Mouse (Mus musculus): Measurements from ENCODE around the gene Calu. TPM values are rescaled to one million over a fixed set of nuclear protein-coding genes. Genes with fewer than 3 reads are reported as not detected.
"Not testable (repeated sequence)": the region's sequence is repeated elsewhere in the genome, so short reads cannot be mapped to it uniquely, and the experiment has no call there.

Calu gene
- total and polyA plus RNA-seq, 2 experiments from 2014 or later: 287 to 296 TPM

GRCm38 (mm10) chr6:29379954-29380353 is 32.1 kb downstream of the Calu start:
- Histone ChIP-seq H3K9me3 (replicated peaks; ENCODE audit: control insufficient read depth, low read length) (no peaks in the 10 kb centered on the region), H3K27me3 (ENCODE audit: control insufficient read depth, insufficient read depth, low read length) (no peaks in the 10 kb centered on the region), H3K27ac (ENCODE audit: low read depth) (no peak overlapping the region), H3K9ac (replicated peaks; ENCODE audit: low read depth, low read length) (no peak overlapping the region), H3K36me3 (replicated peaks; ENCODE audit: control insufficient read depth, insufficient read depth, low read length) (peaks cover 28% of the 10 kb centered on the region), H3K4me2 (ENCODE audit: low read depth, low read length) (no peak overlapping the region), H3K4me3 (ENCODE audit: low read depth, low read length) (no peak overlapping the region), H3K4me1 (ENCODE audit: control insufficient read depth, insufficient read depth) (peaks cover 4% of the 10 kb centered on the region; the same call in 1 of the 2 replicates)
- ATAC-seq (ENCODE audit: insufficient read depth, low read depth): no peak
- TF ChIP-seq CTCF (IDR thresholded peaks at IDR 0.05; ENCODE audit: low read depth): no peak
- whole genome bisulfite sequencing: 89% methylated on average over 6 of the region's 6 CpGs
- no peak for DNase-seq (ENCODE audit: low spot score)

DNA sequence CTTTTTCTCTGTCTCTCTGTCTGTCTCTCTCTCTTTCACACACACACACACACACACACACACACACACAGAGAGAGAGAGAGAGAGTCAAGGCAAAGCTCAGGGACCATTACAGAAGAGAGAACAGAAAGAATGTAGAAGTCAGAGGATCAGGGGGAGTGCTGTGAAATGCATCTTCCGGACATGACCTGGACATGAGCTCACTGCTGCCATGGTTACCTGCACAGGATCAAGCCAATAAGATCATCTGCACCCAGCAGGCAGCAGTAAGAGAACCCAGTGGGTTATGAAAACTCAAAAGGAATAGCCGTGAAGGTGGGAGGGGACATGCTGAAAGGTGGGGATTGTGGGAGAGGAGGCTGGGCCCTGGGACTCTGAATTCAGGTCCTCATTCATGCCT is 34.6 kb downstream of the Calu start:
- TF ChIP-seq EP300 (IDR thresholded peaks at IDR 0.05; ENCODE audit: low read depth): no peak
- no peak for TF ChIP-seq CTCF (IDR thresholded peaks at IDR 0.05; ENCODE audit: low read depth)
- no peak overlapping the region for H3K4me3 ChIP-seq (ENCODE audit: low read depth, low read length)
- ATAC-seq (ENCODE audit: insufficient read depth, low read depth) (no peak), DNase-seq (ENCODE audit: low spot score) (no peak)
- peaks cover 5% of the 10 kb centered on the region for H3K4me1 ChIP-seq (ENCODE audit: control insufficient read depth, insufficient read depth)
- 63% methylated on average over 2 of the region's 2 CpGs for WGBS
- H3K36me3 ChIP-seq (replicated peaks; ENCODE audit: control insufficient read depth, insufficient read depth, low read length): peaks cover 5% of the 10 kb centered on the region; the same call in 1 of the 2 replicates
- H3K27ac ChIP-seq (ENCODE audit: low read depth): no peak overlapping the region
- no peaks in the 10 kb centered on the region for H3K27me3 ChIP-seq (ENCODE audit: control insufficient read depth, insufficient read depth, low read length)
- H3K9ac ChIP-seq (replicated peaks; ENCODE audit: low read depth, low read length): no peak overlapping the region
- no peaks in the 10 kb centered on the region for H3K9me3 ChIP-seq (replicated peaks; ENCODE audit: control insufficient read depth, low read length)
- H3K4me2 ChIP-seq (ENCODE audit: low read depth, low read length): no peak overlapping the region

- Histone ChIP-seq H3K4me3 (ENCODE audit: low read depth, low read length) (peak within 1 kb of the TSS; percentile 25), H3K9ac (replicated peaks; ENCODE audit: low read depth, low read length) (no peak within 1 kb of the TSS; the same call in 1 of the 2 replicates), H3K9me3 (replicated peaks; ENCODE audit: control insufficient read depth, low read length) (no peaks in the 10 kb centered on the region), H3K4me2 (ENCODE audit: low read depth, low read length) (peak within 1 kb of the TSS; percentile 41), H3K27ac (ENCODE audit: low read depth) (peak within 1 kb of the TSS; percentile 4; the same call in 1 of the 2 replicates), H3K36me3 (replicated peaks; ENCODE audit: control insufficient read depth, insufficient read depth, low read length) (no peaks in the 10 kb centered on the region), H3K4me1 (ENCODE audit: control insufficient read depth, insufficient read depth) (peaks cover 15% of the 10 kb centered on the region), H3K27me3 (ENCODE audit: control insufficient read depth, insufficient read depth, low read length) (no peaks in the 10 kb centered on the region)
- DNase-seq (ENCODE audit: low spot score): peak; percentile 43
- 5% methylated on average over 12 of the region's 12 CpGs for WGBS
- TF ChIP-seq CTCF (IDR thresholded peaks at IDR 0.05; ENCODE audit: low read depth): no peak
- TF ChIP-seq EP300 (IDR thresholded peaks at IDR 0.05; ENCODE audit: low read depth): no peak
- ATAC-seq (ENCODE audit: insufficient read depth, low read depth): peak; percentile 70
These were observed 40.2 kb downstream of the Calu start, which contains the start of gene Opn1sw for GRCm38 (mm10) chr6:29388052-29388518. Gene Opn1sw (minus strand): TSS chr6:29388468.

GRCm38 (mm10) chr6:29388606-29389080 is 40.8 kb downstream of the Calu start:
- Histone ChIP-seq H3K9me3 (replicated peaks; ENCODE audit: control insufficient read depth, low read length) (no peaks in the 10 kb centered on the region), H3K4me2 (ENCODE audit: low read depth, low read length) (peak overlapping the region; percentile 41), H3K27me3 (ENCODE audit: control insufficient read depth, insufficient read depth, low read length) (0 out of 2 replicates have a peak, but pooled peaks cover 3% of the 10 kb centered on the region), H3K4me3 (ENCODE audit: low read depth, low read length) (peak overlapping the region; percentile 25), H3K27ac (ENCODE audit: low read depth) (peak overlapping the region; percentile 4; the same call in 1 of the 2 replicates), H3K9ac (replicated peaks; ENCODE audit: low read depth, low read length) (no peak overlapping the region), H3K36me3 (replicated peaks; ENCODE audit: control insufficient read depth, insufficient read depth, low read length) (no peaks in the 10 kb centered on the region), H3K4me1 (ENCODE audit: control insufficient read depth, insufficient read depth) (peaks cover 15% of the 10 kb centered on the region)
- DNase-seq (ENCODE audit: low spot score): peak; percentile 87
- WGBS: 2% methylated on average over 11 of the region's 11 CpGs
- TF ChIP-seq EP300 (IDR thresholded peaks at IDR 0.05; ENCODE audit: low read depth) (no peak), CTCF (IDR thresholded peaks at IDR 0.05; ENCODE audit: low read depth) (no peak)
- peak; percentile 94 for ATAC-seq (ENCODE audit: insufficient read depth, low read depth)

- ATAC-seq (ENCODE audit: insufficient read depth, low read depth) (no peak), DNase-seq (ENCODE audit: low spot score) (no peak)
- no peaks in the 10 kb centered on the region for H3K9me3 ChIP-seq (replicated peaks; ENCODE audit: control insufficient read depth, low read length)
- H3K36me3 ChIP-seq (replicated peaks; ENCODE audit: control insufficient read depth, insufficient read depth, low read length): no peaks in the 10 kb centered on the region
- no peak overlapping the region for H3K9ac ChIP-seq (replicated peaks; ENCODE audit: low read depth, low read length)
- H3K4me2 ChIP-seq (ENCODE audit: low read depth, low read length): no peak overlapping the region
- H3K4me1 ChIP-seq (ENCODE audit: control insufficient read depth, insufficient read depth): peaks cover 11% of the 10 kb centered on the region
- no peak for TF ChIP-seq CTCF (IDR thresholded peaks at IDR 0.05; ENCODE audit: low read depth)
- H3K27ac ChIP-seq (ENCODE audit: low read depth): no peak overlapping the region
- H3K4me3 ChIP-seq (ENCODE audit: low read depth, low read length): no peak overlapping the region
- 0 out of 2 replicates have a peak, but pooled peaks cover 8% of the 10 kb centered on the region for H3K27me3 ChIP-seq (ENCODE audit: control insufficient read depth, insufficient read depth, low read length)
- WGBS: 48% methylated on average over 9 of the region's 9 CpGs
These were observed 41.6 kb downstream of the Calu start for GRCm38 (mm10) chr6:29389425-29389824.

GRCm38 (mm10) chr6:29390500-29390899 is 42.6 kb downstream of the Calu start:
- H3K4me3 ChIP-seq (ENCODE audit: low read depth, low read length); ATAC-seq (ENCODE audit: insufficient read depth, low read depth); H3K9ac ChIP-seq (replicated peaks; ENCODE audit: low read depth, low read length); H3K4me2 ChIP-seq (ENCODE audit: low read depth, low read length); H3K36me3 ChIP-seq (replicated peaks; ENCODE audit: control insufficient read depth, insufficient read depth, low read length); DNase-seq (ENCODE audit: low spot score); H3K27ac ChIP-seq (ENCODE audit: low read depth); H3K27me3 ChIP-seq (ENCODE audit: control insufficient read depth, insufficient read depth, low read length); H3K9me3 ChIP-seq (replicated peaks; ENCODE audit: control insufficient read depth, low read length): not testable (repeated sequence)
- H3K4me1 ChIP-seq (ENCODE audit: control insufficient read depth, insufficient read depth): peaks cover 11% of the 10 kb centered on the region
- WGBS: 85% methylated on average over 1 of the region's 1 CpGs

GRCm38 (mm10) chr6:29391241-29391640 is 43.4 kb downstream of the Calu start:
- not testable (repeated sequence) for H3K36me3 ChIP-seq (replicated peaks; ENCODE audit: control insufficient read depth, insufficient read depth, low read length); H3K27me3 ChIP-seq (ENCODE audit: control insufficient read depth, insufficient read depth, low read length); H3K27ac ChIP-seq (ENCODE audit: low read depth); H3K4me3 ChIP-seq (ENCODE audit: low read depth, low read length); H3K4me2 ChIP-seq (ENCODE audit: low read depth, low read length); DNase-seq (ENCODE audit: low spot score); ATAC-seq (ENCODE audit: insufficient read depth, low read depth); H3K9ac ChIP-seq (replicated peaks; ENCODE audit: low read depth, low read length); H3K9me3 ChIP-seq (replicated peaks; ENCODE audit: control insufficient read depth, low read length)
- WGBS: 79% methylated on average over 8 of the region's 8 CpGs
- peaks cover 15% of the 10 kb centered on the region for H3K4me1 ChIP-seq (ENCODE audit: control insufficient read depth, insufficient read depth)

All from heart, postnatal 0 days (tissue).